Comparison of ENCODE assay signal across 9 mouse cellular contexts in the genomic region with DNA sequence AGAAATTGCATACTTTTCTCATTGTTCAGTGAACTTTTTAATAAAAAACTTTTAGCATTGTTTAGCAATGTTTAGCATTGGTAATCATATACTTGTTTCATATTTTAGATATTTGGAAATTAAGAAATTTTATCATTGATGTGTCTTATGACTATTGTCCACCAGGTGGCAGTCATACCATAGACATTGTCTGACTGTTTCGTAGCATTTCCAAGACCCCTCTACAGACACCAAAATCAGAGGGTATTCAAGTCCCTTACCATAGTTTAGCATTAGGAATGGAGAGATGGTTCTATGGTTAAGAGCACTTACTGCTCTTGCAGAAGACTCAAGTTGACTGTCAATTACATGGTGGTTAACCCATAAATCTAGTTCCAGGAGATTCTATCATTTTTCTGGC. TPM values are rescaled to one million over a fixed set of nuclear protein-coding genes. Genes with fewer than 3 reads are reported as not detected.
DNase-seq lines count a peak whose midpoint lies in the region; ATAC-seq and TF ChIP-seq lines count a peak whose summit lies in the region.
"Had no signal": no experiment of that assay in that cellular context is flagged by ENCODE, and none has a peak within 500 bp of the region (broad histone marks: within the 10 kb centered on the region; RNA-seq: fewer than 3 reads in every experiment).

No protein-coding gene starts in this region.

- H3K27ac ChIP-seq in hindbrain, embryonic 16.5 days (ENCODE audit: low read depth, low read length), result no peak overlapping the region
- H3K27ac ChIP-seq in hindbrain, embryonic 13.5 days, result no peak overlapping the region
- H3K27ac ChIP-seq in thymus, adult 2 months (ENCODE audit: control insufficient read depth, insufficient read depth, low read length), result no peak overlapping the region
- H3K27ac ChIP-seq: stomach, embryonic 15.5 days had no signal

- no peak overlapping the region for H3K4me3 ChIP-seq in hindbrain, embryonic 16.5 days (ENCODE audit: low read length)
- H3K4me3 ChIP-seq in hindbrain, embryonic 13.5 days, result no peak overlapping the region
- no peak overlapping the region for H3K4me3 ChIP-seq in thymus, adult 2 months (ENCODE audit: control insufficient read depth, insufficient read depth, low read length)
- H3K4me3 ChIP-seq: stomach, embryonic 15.5 days had no signal

- no peaks in the 10 kb centered on the region for H3K36me3 ChIP-seq in hindbrain, embryonic 16.5 days (ENCODE audit: control insufficient read depth, insufficient read depth, low read length)
- no peaks in the 10 kb centered on the region for H3K36me3 ChIP-seq in hindbrain, embryonic 13.5 days
- no peaks in the 10 kb centered on the region for H3K36me3 ChIP-seq in thymus, adult 2 months (ENCODE audit: control insufficient read depth, insufficient read depth, low read length)
- H3K36me3 ChIP-seq: stomach, embryonic 15.5 days had no signal

- WGBS in hindbrain, embryonic 16.5 days, result 18% methylated on average over 1 of the region's 1 CpGs
- whole genome bisulfite sequencing in hindbrain, embryonic 13.5 days, result 15% methylated on average over 1 of the region's 1 CpGs
- WGBS in thymus, adult 2 months, result 16% methylated on average over 1 of the region's 1 CpGs

- H3K9ac ChIP-seq in hindbrain, embryonic 16.5 days (ENCODE audit: low read depth, low read length), result no peak overlapping the region
- no peak overlapping the region for H3K9ac ChIP-seq in hindbrain, embryonic 13.5 days
- H3K9ac ChIP-seq: stomach, embryonic 15.5 days had no signal

- no peak for TF ChIP-seq POLR2A in thymus, adult 2 months (IDR thresholded peaks at IDR 0.05; ENCODE audit: control insufficient read depth, extremely low read depth, insufficient read depth, low read length, poor library complexity)

- no peaks in the 10 kb centered on the region for H3K9me3 ChIP-seq in hindbrain, embryonic 16.5 days (ENCODE audit: control insufficient read depth, low read length)
- no peaks in the 10 kb centered on the region for H3K9me3 ChIP-seq in hindbrain, embryonic 13.5 days
- H3K9me3 ChIP-seq: stomach, embryonic 15.5 days had no signal

- no peak overlapping the region for H3K4me2 ChIP-seq in hindbrain, embryonic 16.5 days (ENCODE audit: low read length)
- H3K4me2 ChIP-seq in hindbrain, embryonic 13.5 days, result no peak overlapping the region
- H3K4me2 ChIP-seq: stomach, embryonic 15.5 days had no signal

- TF ChIP-seq CTCF in thymus, adult 2 months (IDR thresholded peaks at IDR 0.05; ENCODE audit: borderline replicate concordance, control insufficient read depth, extremely low read depth, insufficient read depth, low read length, poor library complexity), result no peak

- no peaks in the 10 kb centered on the region for H3K4me1 ChIP-seq in hindbrain, embryonic 16.5 days (ENCODE audit: control insufficient read depth, insufficient read depth, low read depth, low read length)
- H3K4me1 ChIP-seq in hindbrain, embryonic 13.5 days (replicated peaks), result no peaks in the 10 kb centered on the region
- no peaks in the 10 kb centered on the region for H3K4me1 ChIP-seq in thymus, adult 2 months (replicated peaks; ENCODE audit: control insufficient read depth, insufficient read depth, low read length)
- H3K4me1 ChIP-seq: stomach, embryonic 15.5 days had no signal

- peak; percentile 9 for DNase-seq in thymus, postnatal 14 days
- no peak for DNase-seq in thymus, adult 2 months
- DNase-seq in embryo, embryonic 11.5 days (ENCODE audit: low read depth, low spot score), result peak; percentile 17
- DNase-seq in urinary bladder, postnatal 25 days (ENCODE audit: low spot score), result no peak
- DNase-seq in thymus, postnatal 0 days (ENCODE audit: low spot score), result no peak

- H3K27me3 ChIP-seq in hindbrain, embryonic 16.5 days (replicated peaks; ENCODE audit: control insufficient read depth, insufficient read depth, low read length), result no peaks in the 10 kb centered on the region
- no peaks in the 10 kb centered on the region for H3K27me3 ChIP-seq in hindbrain, embryonic 13.5 days
- no peaks in the 10 kb centered on the region for H3K27me3 ChIP-seq in thymus, adult 2 months (ENCODE audit: control insufficient read depth, insufficient read depth, low read length)
- H3K27me3 ChIP-seq: stomach, embryonic 15.5 days had no signal

- ATAC-seq in hindbrain, embryonic 16.5 days, result 0 out of 2 replicates have a peak, but pooled peaks have one; percentile 30
- no peak for ATAC-seq in hindbrain, embryonic 13.5 days (ENCODE audit: low FRiP score)
- ATAC-seq in monocyte, adult 5-6 weeks (replicated peaks; ENCODE audit: insufficient number of reproducible peaks, low FRiP score, low TSS enrichment, poor library complexity, severe bottlenecking), result no peak

RNA-seq across cellular contexts. Expression of a gene that starts 39.5 kb away (rescaled TPM):
- polyA plus RNA-seq in hindbrain, embryonic 16.5 days (2015; fragmentation: Nextera tagmentation; extraction: Ambion mirVana), result 18.9 and 20.2 TPM in 2 replicates
- 28.2 and 29.5 TPM in 2 replicates for polyA plus RNA-seq in hindbrain, embryonic 13.5 days (2015; fragmentation: Nextera tagmentation; extraction: Ambion mirVana)
- polyA plus RNA-seq in thymus, adult 2 months (2012; rRNA removed), result 25.6 and 34.9 TPM in 2 replicates
- total RNA-seq in monocyte, adult 5-6 weeks (2017), result 215 to 245 TPM (median 234 TPM) in 3 replicates
- polyA plus RNA-seq in thymus, postnatal 0 days (2015; fragmentation: Nextera tagmentation; extraction: Ambion mirVana), result 34.1 and 44.2 TPM in 2 replicates

Comparison
In these comparisons a context has a peak if more than half of its experiments do, and no peak if none do; other contexts are left out.
1. DNase-seq: peak in thymus, postnatal 14 days (single experiment) and embryo, embryonic 11.5 days (single experiment); none in thymus, adult 2 months (single experiment), urinary bladder, postnatal 25 days (single experiment) and thymus, postnatal 0 days (single experiment).